Mouse (Mus musculus) bone marrow macrophage, adult 2 months (primary cell): ENCODE measurements around the gene Rhbdf2.

Experiments used
- CTCF ChIP-seq: IDR thresholded peaks from 2 replicates; pipeline ENCODE4 v1.5.1; 2012; ENCODE audit warnings: low read depth, mild to moderate bottlenecking, low read length, moderate library complexity
- POLR2A ChIP-seq: IDR thresholded peaks from 2 replicates; pipeline ENCODE4 v1.6.1; 2012; ENCODE audit warnings: mild to moderate bottlenecking, low read depth, low read length, borderline replicate concordance

DNA sequence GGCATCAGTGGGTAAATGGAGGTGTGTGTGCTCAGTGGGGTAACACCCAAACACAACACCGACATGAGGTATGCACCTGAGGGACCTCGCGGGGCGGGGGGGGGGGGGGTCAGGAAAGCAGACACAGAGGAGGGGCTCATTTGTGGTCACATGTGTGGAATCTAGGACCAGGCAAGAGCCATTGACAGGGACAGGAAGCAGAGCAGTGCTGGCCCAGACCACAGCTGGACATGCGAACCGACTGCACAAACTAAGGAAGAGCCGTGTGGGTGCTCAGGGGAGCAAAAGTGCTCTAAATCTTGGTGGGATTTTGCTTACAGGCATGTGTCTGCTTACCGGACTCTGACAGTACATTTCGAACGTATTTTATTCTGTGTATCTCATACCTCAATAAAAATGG lies 38.5 kb upstream of the Rhbdf2 start:
- TF ChIP-seq POLR2A, result no peak
- TF ChIP-seq CTCF, result no peak
